Mouse (Mus musculus) testis, adult 2 months (tissue): ENCODE results near the gene Copb2. TPM values are rescaled to one million over a fixed set of nuclear protein-coding genes. Genes with fewer than 3 reads are reported as not detected.

Experiments
- H3K27ac ChIP-seq: fragments of 200-500 bp; 2 replicates; pipeline ENCODE4 v1.5.1; 2012; ENCODE audit warnings: low read depth, low read length; ENCODE audit not compliant: control insufficient read depth, insufficient read depth
- H3K27me3 ChIP-seq: fragments of 200-500 bp; 2 replicates; pipeline ENCODE4 v1.6.1; 2012; ENCODE audit warnings: mild to moderate bottlenecking, low read length, moderate library complexity; ENCODE audit not compliant: control insufficient read depth, insufficient read depth
- H3K36me3 ChIP-seq: fragments of 200-500 bp; 2 replicates; pipeline ENCODE4 v1.6.1; 2012; ENCODE audit warnings: mild to moderate bottlenecking, low read length; ENCODE audit not compliant: control insufficient read depth, insufficient read depth
- H3K4me1 ChIP-seq: fragments of 200-500 bp; 2 replicates; pipeline ENCODE4 v1.6.1; 2012; ENCODE audit warnings: low read length; ENCODE audit not compliant: control insufficient read depth, insufficient read depth
- H3K4me3 ChIP-seq: fragments of 200-500 bp; 2 replicates; pipeline ENCODE4 v1.5.1; 2012; ENCODE audit warnings: low read depth, mild to moderate bottlenecking, low read length, moderate library complexity, mixed read lengths; ENCODE audit not compliant: control insufficient read depth
- CTCF ChIP-seq: fragments of 200-500 bp; IDR thresholded peaks from 2 replicates; pipeline ENCODE4 v1.5.1; 2012; ENCODE audit warnings: low read depth, mild to moderate bottlenecking, inconsistent platforms, low read length, moderate library complexity; ENCODE audit not compliant: control insufficient read depth, insufficient read depth, insufficient replicate concordance
- POLR2A ChIP-seq: fragments of 200-500 bp; IDR thresholded peaks from 2 replicates; pipeline ENCODE4 v1.6.1; 2012; ENCODE audit warnings: low read depth, mild to moderate bottlenecking, inconsistent platforms, low read length, moderate library complexity; ENCODE audit not compliant: control insufficient read depth
- polyA plus RNA-seq: library from polyadenylated mRNA; depleted of rRNA; stranded (reverse); fragments of >200 nt; gene quantifications from 2 replicates; pipeline ENCODE4 v1.2.3, GENCODE M21; 2012

Copb2 gene
- polyA plus RNA-seq, 1 experiment, result 23.3 TPM

- H3K27ac ChIP-seq, result no peak overlapping the region
- H3K36me3 ChIP-seq, result no peaks in the 10 kb centered on the region
- H3K4me1 ChIP-seq, result peaks cover 4% of the 10 kb centered on the region
- no peak overlapping the region for H3K4me3 ChIP-seq
- H3K27me3 ChIP-seq, result no peaks in the 10 kb centered on the region
- TF ChIP-seq CTCF, result no peak
- no peak for TF ChIP-seq POLR2A
Observed at GRCm38 (mm10) chr9:98534675-98535280, 28.7 kb upstream of the Copb2 start.

DNA sequence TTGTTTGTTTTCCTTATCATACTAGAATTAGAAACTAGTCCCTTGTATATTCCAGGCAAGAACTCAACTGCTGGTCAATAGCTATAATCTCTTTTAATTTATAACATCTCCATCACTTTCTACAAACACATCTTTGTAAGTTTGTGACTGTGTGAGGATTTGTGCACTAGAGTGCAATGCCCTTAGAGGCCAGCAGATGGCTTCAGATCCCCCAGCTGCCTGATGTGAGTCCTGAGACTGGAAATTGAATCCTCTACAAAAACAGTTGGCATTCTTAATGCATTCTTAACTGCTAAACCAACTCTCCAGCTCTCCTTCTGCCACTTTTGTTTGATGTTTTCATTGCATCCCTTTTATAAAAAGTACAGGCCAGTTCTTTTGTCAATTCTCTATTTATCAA lies 27.8 kb upstream of the Copb2 start:
- peak; percentile 5; the same call in 1 of the 2 replicates for TF ChIP-seq CTCF
- TF ChIP-seq POLR2A, result no peak
- Histone ChIP-seq H3K4me3 (no peak overlapping the region), H3K27me3 (no peaks in the 10 kb centered on the region), H3K4me1 (peaks cover 4% of the 10 kb centered on the region), H3K36me3 (no peaks in the 10 kb centered on the region), H3K27ac (no peak overlapping the region)

DNA sequence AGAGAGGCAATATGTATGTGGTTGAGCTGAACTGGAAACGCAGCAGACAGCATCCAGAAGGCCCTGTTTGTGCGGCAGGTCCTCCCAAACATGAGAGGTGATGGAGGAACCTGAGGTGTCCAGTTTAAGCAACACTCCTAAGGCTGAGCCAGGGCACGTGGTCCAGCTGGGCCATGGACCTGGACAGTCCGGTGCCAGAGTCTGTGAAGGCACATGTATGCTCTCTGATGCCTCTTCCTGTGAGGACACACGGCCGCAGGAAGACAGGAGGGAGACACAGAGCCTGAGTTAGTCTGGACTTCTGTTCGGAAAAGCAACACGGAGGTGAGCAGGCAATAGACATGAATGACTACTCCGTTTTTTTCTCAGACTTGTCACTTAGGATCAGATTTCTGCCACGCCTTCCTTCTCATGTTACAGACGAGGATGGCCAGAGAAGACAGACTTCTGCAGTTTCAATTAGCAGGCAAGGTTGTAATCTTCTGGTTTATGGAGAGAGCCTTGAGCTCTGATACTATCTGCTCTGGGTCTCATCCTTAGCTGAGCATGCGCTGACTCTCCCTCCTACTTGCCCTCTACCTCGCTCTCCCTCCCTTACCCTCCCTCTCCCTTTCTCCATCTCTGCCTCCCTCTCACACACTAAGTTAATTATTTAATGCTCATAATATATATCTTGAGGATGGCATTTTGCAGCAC lies 25.4 kb upstream of the Copb2 start:
- Histone ChIP-seq H3K36me3 (no peaks in the 10 kb centered on the region), H3K4me1 (peaks cover 4% of the 10 kb centered on the region), H3K4me3 (peak overlapping the region; percentile 28), H3K27me3 (no peaks in the 10 kb centered on the region), H3K27ac (peak overlapping the region; percentile 75)
- TF ChIP-seq CTCF (no peak), POLR2A (no peak)

DNA sequence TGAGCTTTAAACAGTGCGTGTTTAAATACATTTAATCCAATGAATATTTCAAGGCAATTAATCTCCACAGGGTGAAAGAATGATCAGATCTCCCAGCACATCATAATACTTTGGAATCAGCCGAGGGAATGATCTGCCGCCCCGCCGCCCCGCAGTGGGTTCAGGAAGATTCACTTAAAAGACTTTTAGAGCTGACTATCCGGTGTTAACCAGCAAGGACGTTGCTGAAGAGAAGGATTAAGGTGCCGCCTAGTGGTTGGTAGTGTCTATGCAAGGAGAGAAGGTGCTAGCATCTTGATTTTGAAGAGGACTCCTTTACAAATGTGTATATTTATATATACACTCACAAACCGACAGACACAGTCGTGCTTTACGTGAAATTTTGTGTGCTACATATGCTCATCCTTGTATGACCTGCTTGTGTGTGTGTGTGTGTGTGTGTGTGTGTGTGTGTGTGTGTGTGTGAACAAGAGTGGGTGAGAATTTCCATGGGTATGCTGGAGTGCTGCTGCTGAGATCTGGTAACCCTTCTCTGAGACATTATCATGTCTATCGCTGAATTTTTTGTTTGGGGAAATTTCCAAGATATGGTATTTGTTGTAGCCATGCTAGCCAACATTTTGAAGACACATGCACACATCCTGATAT lies 24.7 kb upstream of the Copb2 start:
- Histone ChIP-seq H3K27me3 (no peaks in the 10 kb centered on the region), H3K4me3 (peak overlapping the region; percentile 60), H3K4me1 (peaks cover 4% of the 10 kb centered on the region), H3K27ac (peak overlapping the region; percentile 21; the same call in 1 of the 2 replicates), H3K36me3 (no peaks in the 10 kb centered on the region)
- no peak for TF ChIP-seq POLR2A

DNA sequence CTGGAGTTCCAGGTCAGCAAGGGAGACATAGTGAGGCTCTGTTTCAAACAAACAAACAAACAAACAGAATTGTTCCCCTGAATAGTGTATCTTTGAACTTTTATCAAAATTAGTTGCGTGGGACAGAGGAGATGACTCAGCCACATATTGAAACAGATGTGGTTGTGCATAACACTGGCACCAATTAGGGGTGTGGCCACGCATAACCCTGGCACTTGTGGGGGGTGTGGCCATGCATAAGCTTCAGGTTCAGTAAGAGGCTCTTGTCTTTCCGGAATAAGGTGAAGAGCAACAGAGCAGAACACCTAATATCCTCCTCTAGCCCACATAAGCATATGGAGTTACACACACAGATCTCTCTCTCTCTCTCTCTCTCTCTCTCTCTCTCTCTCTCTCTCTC lies 19.5 kb upstream of the Copb2 start:
- H3K4me1 ChIP-seq, result no peaks in the 10 kb centered on the region
- no peak overlapping the region for H3K4me3 ChIP-seq
- H3K27ac ChIP-seq, result no peak overlapping the region
- no peaks in the 10 kb centered on the region for H3K27me3 ChIP-seq
- H3K36me3 ChIP-seq, result no peaks in the 10 kb centered on the region
- TF ChIP-seq CTCF (no peak), POLR2A (no peak)

- H3K27ac ChIP-seq, result no peak overlapping the region
- no peaks in the 10 kb centered on the region for H3K27me3 ChIP-seq
- no peak for TF ChIP-seq POLR2A
- TF ChIP-seq CTCF, result no peak
- no peaks in the 10 kb centered on the region for H3K4me1 ChIP-seq
- H3K4me3 ChIP-seq, result no peak overlapping the region
- H3K36me3 ChIP-seq, result peaks cover 3% of the 10 kb centered on the region
Observed at GRCm38 (mm10) chr9:98583852-98584251, 20.3 kb downstream of the Copb2 start.

- TF ChIP-seq POLR2A (no peak), CTCF (no peak)
- Histone ChIP-seq H3K36me3 (no peaks in the 10 kb centered on the region), H3K27ac (no peak overlapping the region), H3K27me3 (no peaks in the 10 kb centered on the region), H3K4me3 (no peak overlapping the region), H3K4me1 (peaks cover 5% of the 10 kb centered on the region)
Observed at GRCm38 (mm10) chr9:98600094-98600493, 36.6 kb downstream of the Copb2 start.
